Mouse (Mus musculus) forebrain, embryonic 11.5 days (tissue): ENCODE measurements around the gene 1700020A23Rik. TPM values are rescaled to one million over a fixed set of nuclear protein-coding genes. Genes with fewer than 3 reads are reported as not detected.

ENCODE experiments used
- ATAC-seq: fragments of 200-750 bp; cut with Nextera tagmentation; replicated peaks from 2 replicates; pipeline ENCODE4 v1.8.0; 2017; ENCODE audit warnings: moderate TSS enrichment; ENCODE audit not compliant: low FRiP score
- DNase-seq: peaks from one replicate; pipeline ENCODE4 v3.0.0-alpha.2; 2017; ENCODE audit warnings: low spot score
- H3K27ac ChIP-seq: fragments of 300-500 bp; sonication (generic); 2 replicates; pipeline ENCODE4 v1.5.1; 2014; ENCODE audit warnings: low read depth, low read length
- H3K27me3 ChIP-seq: fragments of 300-500 bp; sonication (generic); 2 replicates; pipeline ENCODE4 v1.6.1; 2014; ENCODE audit warnings: mild to moderate bottlenecking, low read length, mixed read lengths; ENCODE audit not compliant: control insufficient read depth, insufficient read depth
- H3K36me3 ChIP-seq: fragments of 300-500 bp; sonication (generic); 2 replicates; pipeline ENCODE4 v1.6.1; 2014; ENCODE audit warnings: mild to moderate bottlenecking, low read length, moderate library complexity, mixed read lengths; ENCODE audit not compliant: control insufficient read depth, insufficient read depth
- H3K4me1 ChIP-seq: fragments of 300-500 bp; sonication (generic); replicated peaks from 2 replicates; pipeline ENCODE4 v1.6.1; 2014; ENCODE audit warnings: low read length, mixed read lengths; ENCODE audit not compliant: control insufficient read depth, insufficient read depth
- H3K4me2 ChIP-seq: fragments of 300-500 bp; sonication (generic); 2 replicates; pipeline ENCODE4 v1.6.1; 2014; ENCODE audit warnings: low read depth, mild to moderate bottlenecking, low read length, moderate library complexity, mixed read lengths; ENCODE audit not compliant: severe bottlenecking
- H3K4me3 ChIP-seq: fragments of 300-500 bp; sonication (generic); 2 replicates; pipeline ENCODE4 v1.5.1; 2014; ENCODE audit warnings: low read depth, low read length
- H3K9ac ChIP-seq: fragments of 300-500 bp; sonication (generic); 2 replicates; pipeline ENCODE4 v1.6.1; 2014; ENCODE audit warnings: low read length
- H3K9me3 ChIP-seq: fragments of 300-500 bp; sonication (generic); 2 replicates; pipeline ENCODE4 v1.6.1; 2016; ENCODE audit warnings: low read length, mixed read lengths; ENCODE audit not compliant: control insufficient read depth
- WGBS: fragments of 180-500 bp; shearing (Covaris S2); extraction: QIAGEN DNeasy Blood & Tissue Kit; methylation state at CpG from one replicate; pipeline ENCODE4 v1.1.7; 2014; 5-methylcytosine and 5-hydroxymethylcytosine counted together
- polyA plus RNA-seq: library from polyadenylated mRNA; unstranded; fragments of >200 nt; fragmentation: Nextera tagmentation; extraction: Ambion mirVana; gene quantifications from 2 replicates; pipeline ENCODE4 v1.2.1, GENCODE M21; 2014

1700020A23Rik gene
- polyA plus RNA-seq, 1 experiment from 2014 or later = not detected

DNA sequence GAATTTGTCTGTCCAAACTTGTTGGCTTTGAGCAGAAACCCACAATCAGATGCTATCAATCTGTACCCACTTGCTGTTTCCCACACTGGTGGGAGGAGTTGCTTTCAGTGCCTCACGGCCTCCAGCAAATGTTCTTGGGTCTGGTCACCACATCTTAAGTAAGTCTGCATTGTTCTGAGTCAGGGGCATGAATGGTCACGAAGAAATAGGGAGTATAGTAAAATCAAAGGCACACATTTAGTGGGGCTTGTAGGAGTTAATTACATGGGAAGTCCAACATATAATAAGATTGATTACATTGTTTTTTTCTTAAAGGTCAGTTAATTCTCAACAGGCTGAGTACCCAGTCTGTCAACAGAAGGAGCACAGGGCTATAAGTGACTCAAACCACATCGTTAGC lies 21.9 kb upstream of the 1700020A23Rik start:
- ATAC-seq = no peak
- H3K9me3 ChIP-seq = no peaks in the 10 kb centered on the region
- H3K4me2 ChIP-seq = no peak overlapping the region
- H3K36me3 ChIP-seq = no peaks in the 10 kb centered on the region
- no peak overlapping the region for H3K4me3 ChIP-seq
- no peak for DNase-seq
- 38% methylated on average over 3 of the region's 3 CpGs for WGBS
- H3K27me3 ChIP-seq = no peaks in the 10 kb centered on the region
- no peak overlapping the region for H3K9ac ChIP-seq
- H3K27ac ChIP-seq = no peak overlapping the region
- H3K4me1 ChIP-seq = no peaks in the 10 kb centered on the region

GRCm38 (mm10) chr2:130383895-130384294 lies 21.2 kb upstream of the 1700020A23Rik start:
- DNase-seq = no peak
- Histone ChIP-seq H3K36me3 (no peaks in the 10 kb centered on the region), H3K4me3 (no peak overlapping the region), H3K9me3 (no peaks in the 10 kb centered on the region), H3K9ac (no peak overlapping the region), H3K27ac (no peak overlapping the region), H3K4me1 (no peaks in the 10 kb centered on the region), H3K27me3 (no peaks in the 10 kb centered on the region), H3K4me2 (no peak overlapping the region)
- 79% methylated on average over 6 of the region's 6 CpGs for WGBS
- ATAC-seq = no peak

DNA sequence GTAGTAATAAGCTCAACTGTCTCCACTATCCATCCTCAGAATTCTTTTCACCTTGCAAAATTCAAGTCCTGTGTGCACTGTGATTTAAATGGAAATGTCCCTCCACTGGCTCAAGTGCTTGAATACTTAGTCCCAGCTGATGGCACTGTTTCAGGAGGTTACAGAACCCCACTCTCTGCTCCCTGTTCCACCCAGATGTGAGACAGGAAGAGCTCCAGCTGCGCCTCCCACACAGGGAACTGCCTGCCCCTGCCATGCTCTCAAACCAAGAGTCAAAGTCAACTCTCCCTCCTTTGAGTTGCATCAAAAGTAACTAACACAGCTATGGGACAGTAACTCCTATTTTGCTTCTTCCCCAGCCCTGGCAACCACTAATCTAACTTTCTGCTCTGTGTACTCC lies 18.8 kb upstream of the 1700020A23Rik start:
- no peaks in the 10 kb centered on the region for H3K9me3 ChIP-seq
- H3K27me3 ChIP-seq = no peaks in the 10 kb centered on the region
- WGBS = 87% methylated on average over 1 of the region's 1 CpGs
- no peak overlapping the region for H3K27ac ChIP-seq
- H3K9ac ChIP-seq = no peak overlapping the region
- ATAC-seq (no peak), DNase-seq (no peak)
- no peaks in the 10 kb centered on the region for H3K4me1 ChIP-seq
- no peak overlapping the region for H3K4me3 ChIP-seq
- no peak overlapping the region for H3K4me2 ChIP-seq
- H3K36me3 ChIP-seq = no peaks in the 10 kb centered on the region

DNA sequence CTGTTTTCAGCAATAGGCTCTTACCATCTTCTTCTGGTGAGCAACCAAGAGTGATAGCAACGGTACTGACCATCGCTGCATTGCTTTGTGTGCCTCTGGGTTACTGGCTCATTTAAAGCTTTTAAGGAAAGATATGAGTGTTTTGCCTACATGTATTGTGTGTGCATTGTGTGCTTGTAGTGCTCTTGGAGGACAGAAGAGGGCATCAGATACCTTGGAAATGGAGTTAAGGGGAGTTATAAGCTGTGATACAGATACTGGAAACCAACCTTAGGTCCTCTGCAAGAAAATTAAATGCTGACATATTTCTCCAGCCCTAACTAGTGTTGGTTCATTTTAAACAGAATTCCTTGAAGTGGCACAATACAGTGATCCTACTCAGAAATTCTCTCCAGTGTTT lies 16.3 kb upstream of the 1700020A23Rik start:
- Histone ChIP-seq H3K9ac (no peak overlapping the region), H3K4me2 (no peak overlapping the region), H3K4me1 (no peaks in the 10 kb centered on the region), H3K27ac (no peak overlapping the region), H3K4me3 (no peak overlapping the region), H3K36me3 (no peaks in the 10 kb centered on the region; the same call in 1 of the 2 replicates), H3K27me3 (no peaks in the 10 kb centered on the region), H3K9me3 (no peaks in the 10 kb centered on the region)
- DNase-seq (no peak), ATAC-seq (no peak)
- 79% methylated on average over 2 of the region's 2 CpGs for WGBS

- no peaks in the 10 kb centered on the region for H3K27me3 ChIP-seq
Observed at GRCm38 (mm10) chr2:130390993-130391625, 13.9 kb upstream of the 1700020A23Rik start.

DNA sequence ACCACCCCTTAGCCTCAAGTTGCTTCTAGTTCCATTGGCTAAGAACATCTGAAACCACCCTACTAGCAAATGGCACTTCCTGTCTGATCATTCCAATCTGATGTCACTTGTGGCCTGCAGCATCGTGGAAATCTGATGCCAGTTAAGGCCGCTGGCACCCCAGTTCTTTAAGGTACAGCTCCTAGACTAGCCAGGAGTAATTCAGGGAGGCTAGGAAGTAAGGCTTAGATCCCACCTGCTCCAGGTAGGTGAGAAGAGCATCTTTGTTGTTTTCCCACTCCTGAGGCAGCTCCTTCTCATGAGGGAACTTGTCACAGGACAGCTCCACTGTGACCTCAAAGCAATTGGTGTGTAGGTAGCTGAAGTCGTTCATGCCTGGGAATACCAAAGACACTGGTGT lies 12.2 kb upstream of the 1700020A23Rik start:
- ATAC-seq = no peak

More at GRCm38 (mm10) chr2:130390993-130391625, 13.9 kb upstream of the 1700020A23Rik start:
- 87% methylated on average over 11 of the region's 11 CpGs for WGBS
- DNase-seq (no peak), ATAC-seq (no peak)
- Histone ChIP-seq H3K27ac (no peak overlapping the region), H3K9ac (no peak overlapping the region), H3K9me3 (no peaks in the 10 kb centered on the region), H3K4me2 (no peak overlapping the region), H3K36me3 (no peaks in the 10 kb centered on the region; the same call in 1 of the 2 replicates), H3K4me3 (no peak overlapping the region), H3K4me1 (no peaks in the 10 kb centered on the region)

GRCm38 (mm10) chr2:130395696-130396095 lies 9.4 kb upstream of the 1700020A23Rik start:
- H3K4me3 ChIP-seq = no peak overlapping the region
- H3K9me3 ChIP-seq = no peaks in the 10 kb centered on the region
- no peaks in the 10 kb centered on the region; the same call in 1 of the 2 replicates for H3K36me3 ChIP-seq
- DNase-seq (no peak), ATAC-seq (no peak)
- peaks cover 8% of the 10 kb centered on the region for H3K4me1 ChIP-seq
- WGBS = 93% methylated on average over 11 of the region's 11 CpGs
- H3K27ac ChIP-seq = no peak overlapping the region
- no peaks in the 10 kb centered on the region for H3K27me3 ChIP-seq
- H3K9ac ChIP-seq = no peak overlapping the region
- no peak overlapping the region for H3K4me2 ChIP-seq

More for the DNA sequence above, 12.2 kb upstream of the 1700020A23Rik start:
- no peak for DNase-seq
- Histone ChIP-seq H3K27ac (no peak overlapping the region), H3K4me1 (peaks cover 8% of the 10 kb centered on the region), H3K36me3 (no peaks in the 10 kb centered on the region; the same call in 1 of the 2 replicates), H3K9me3 (no peaks in the 10 kb centered on the region), H3K27me3 (no peaks in the 10 kb centered on the region), H3K4me2 (no peak overlapping the region), H3K9ac (no peak overlapping the region), H3K4me3 (no peak overlapping the region)
- 94% methylated on average over 3 of the region's 3 CpGs for WGBS

- Histone ChIP-seq H3K36me3 (no peaks in the 10 kb centered on the region; the same call in 1 of the 2 replicates), H3K9ac (peak within 1 kb of the TSS; percentile 75), H3K9me3 (no peaks in the 10 kb centered on the region), H3K27ac (no peak within 1 kb of the TSS), H3K4me1 (peaks cover 8% of the 10 kb centered on the region), H3K4me2 (peak within 1 kb of the TSS; percentile 93), H3K27me3 (no peaks in the 10 kb centered on the region), H3K4me3 (peak within 1 kb of the TSS; percentile 52)
- under 1% methylated on average over 49 of the region's 53 CpGs for WGBS
- DNase-seq (peak; percentile 83), ATAC-seq (peak; percentile 89)
Observed at GRCm38 (mm10) chr2:130397186-130397985, 7.7 kb upstream of the 1700020A23Rik start, which contains the start of gene Cpxm1. Gene Cpxm1, minus strand, starts transcription at chr2:130397574.
